Mouse (Mus musculus): ENCODE measurements at regions not wholly inside any gene's neighbourhood (a gene's known extent, or its start where the extent isn't known, plus 50 kb on each side); places are given as distances from the start of the nearest gene placed in this dataset.

DNA sequence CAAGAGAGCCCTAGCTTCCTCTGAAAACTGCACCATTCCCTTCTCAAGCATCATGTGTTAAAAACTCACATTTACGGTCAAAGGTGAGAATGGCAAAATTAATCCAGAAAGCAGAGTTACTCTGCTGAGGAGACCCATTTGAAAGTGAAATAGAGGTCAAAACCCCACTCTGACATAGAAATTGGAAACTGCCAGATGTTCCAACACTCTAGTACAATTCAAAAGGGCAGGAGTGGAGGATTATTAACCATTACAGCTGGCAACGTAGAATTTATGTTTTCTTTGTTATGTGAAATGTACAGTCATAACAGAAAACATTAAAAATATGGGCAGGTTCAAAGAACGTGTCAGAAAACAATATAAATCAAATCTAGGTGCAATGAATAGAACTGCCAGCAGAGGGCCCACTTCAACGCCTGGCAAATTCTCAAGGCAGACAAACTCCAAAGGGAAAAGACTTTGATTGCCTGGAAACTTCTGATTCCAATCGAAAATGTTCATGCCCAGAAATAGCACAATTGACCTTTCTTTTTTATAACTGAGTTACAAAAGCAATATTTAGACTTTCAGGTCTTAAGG, 54.2 kb upstream of the Rfpl4b start:
- Histone ChIP-seq H3K4me1 (no peaks in the 10 kb centered on the region; the same call in 1 of the 2 replicates), H3K36me3 (replicated peaks) (no peaks in the 10 kb centered on the region), H3K9me3 (no peaks in the 10 kb centered on the region), H3K27ac (replicated peaks) (no peak overlapping the region), H3K4me3 (no peak overlapping the region), H3K27me3 (replicated peaks; ENCODE audit: low read depth, poor library complexity, severe bottlenecking) (no peaks in the 10 kb centered on the region)
- DNase-seq (ENCODE audit: low spot score), result peak; percentile 51
- WGBS, result 23% methylated on average over 5 of the region's 5 CpGs

DNA sequence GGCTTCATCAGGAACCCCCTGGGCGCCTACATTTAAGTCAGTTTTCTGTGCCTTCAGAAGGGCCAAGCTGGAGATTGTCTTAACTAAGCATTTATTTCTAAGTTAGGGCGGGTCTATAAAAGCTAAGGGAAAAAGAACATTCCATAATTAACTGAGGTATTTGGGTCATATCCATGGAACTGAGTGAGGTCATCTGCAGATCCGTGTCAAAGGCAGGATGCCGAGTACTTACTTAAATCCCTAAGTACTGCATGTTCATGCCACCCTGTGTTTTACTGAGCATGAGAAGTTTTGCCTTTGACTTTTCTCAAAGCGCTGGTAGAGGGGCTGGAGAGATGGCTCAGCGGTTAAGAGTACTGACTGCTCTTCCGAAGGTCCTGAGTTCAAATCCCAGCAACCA, 57.7 kb upstream of the Rfpl4b start:
- no peak overlapping the region for H3K4me3 ChIP-seq
- WGBS, result 92% methylated on average over 7 of the region's 7 CpGs
- peaks cover 9% of the 10 kb centered on the region for H3K4me1 ChIP-seq
- no peak for DNase-seq (ENCODE audit: low spot score)
- no peaks in the 10 kb centered on the region for H3K36me3 ChIP-seq (replicated peaks)
- H3K9me3 ChIP-seq, result no peaks in the 10 kb centered on the region
- no peaks in the 10 kb centered on the region for H3K27me3 ChIP-seq (replicated peaks; ENCODE audit: low read depth, poor library complexity, severe bottlenecking)
- no peak overlapping the region for H3K27ac ChIP-seq (replicated peaks)

DNA sequence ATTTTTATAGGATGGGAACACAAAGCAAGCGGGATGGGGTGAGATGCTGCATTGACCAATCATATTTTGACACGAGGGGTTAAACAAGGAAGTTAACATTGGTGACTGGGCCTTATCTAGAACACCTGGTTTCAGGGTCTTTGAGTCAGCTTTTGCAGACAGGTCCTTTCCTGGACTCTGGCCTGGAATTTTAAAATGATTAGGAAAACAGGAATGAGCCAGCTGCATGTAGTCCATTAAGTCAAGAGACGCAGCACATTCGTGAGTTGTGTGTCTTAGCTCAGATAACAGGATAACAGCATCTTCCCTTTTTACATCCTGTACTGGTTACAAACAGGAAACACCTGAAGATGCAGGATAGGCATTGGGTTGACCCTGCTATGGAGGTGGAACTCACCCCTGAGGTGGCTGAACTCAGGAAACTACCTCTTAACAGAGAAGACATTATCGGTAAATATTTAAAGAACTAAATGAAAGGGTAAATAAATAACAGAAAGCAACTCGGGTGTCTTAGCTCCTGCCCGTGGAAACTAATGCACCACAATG, 59.1 kb upstream of the Rfpl4b start:
- no peaks in the 10 kb centered on the region for H3K27me3 ChIP-seq (replicated peaks; ENCODE audit: low read depth, poor library complexity, severe bottlenecking)
- H3K4me3 ChIP-seq, result no peak overlapping the region
- H3K27ac ChIP-seq (replicated peaks), result no peak overlapping the region
- peaks cover 15% of the 10 kb centered on the region for H3K4me1 ChIP-seq
- H3K36me3 ChIP-seq (replicated peaks), result no peaks in the 10 kb centered on the region
- no peak for DNase-seq (ENCODE audit: low spot score)
- WGBS, result 74% methylated on average over 7 of the region's 7 CpGs
- no peaks in the 10 kb centered on the region for H3K9me3 ChIP-seq

DNA sequence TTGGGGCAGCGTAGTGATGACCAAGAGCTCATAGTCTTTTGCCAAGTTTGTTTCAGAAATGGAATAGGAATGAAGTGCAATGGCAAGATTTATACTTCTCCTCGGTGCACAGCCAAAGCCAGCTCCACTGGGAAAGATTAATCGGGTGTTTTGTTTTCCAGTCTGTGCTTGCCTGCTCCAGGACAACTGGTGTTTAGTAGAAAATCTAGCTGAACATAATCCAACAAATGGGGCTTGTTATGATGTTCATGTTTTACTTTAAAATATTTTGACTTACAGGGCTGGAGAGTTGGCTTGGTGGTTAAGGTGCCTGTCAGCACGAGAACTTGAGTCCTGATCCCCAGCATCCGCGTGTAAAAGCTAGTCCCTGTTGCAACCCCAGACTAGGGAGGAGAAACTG, 60.6 kb upstream of the Rfpl4b start:
- peaks cover 20% of the 10 kb centered on the region for H3K4me1 ChIP-seq
- no peaks in the 10 kb centered on the region for H3K36me3 ChIP-seq (replicated peaks)
- DNase-seq (ENCODE audit: low spot score), result no peak
- H3K27ac ChIP-seq (replicated peaks), result no peak overlapping the region
- WGBS, result 92% methylated on average over 6 of the region's 6 CpGs
- no peaks in the 10 kb centered on the region for H3K9me3 ChIP-seq
- H3K27me3 ChIP-seq (replicated peaks; ENCODE audit: low read depth, poor library complexity, severe bottlenecking), result no peaks in the 10 kb centered on the region
- H3K4me3 ChIP-seq, result no peak overlapping the region

DNA sequence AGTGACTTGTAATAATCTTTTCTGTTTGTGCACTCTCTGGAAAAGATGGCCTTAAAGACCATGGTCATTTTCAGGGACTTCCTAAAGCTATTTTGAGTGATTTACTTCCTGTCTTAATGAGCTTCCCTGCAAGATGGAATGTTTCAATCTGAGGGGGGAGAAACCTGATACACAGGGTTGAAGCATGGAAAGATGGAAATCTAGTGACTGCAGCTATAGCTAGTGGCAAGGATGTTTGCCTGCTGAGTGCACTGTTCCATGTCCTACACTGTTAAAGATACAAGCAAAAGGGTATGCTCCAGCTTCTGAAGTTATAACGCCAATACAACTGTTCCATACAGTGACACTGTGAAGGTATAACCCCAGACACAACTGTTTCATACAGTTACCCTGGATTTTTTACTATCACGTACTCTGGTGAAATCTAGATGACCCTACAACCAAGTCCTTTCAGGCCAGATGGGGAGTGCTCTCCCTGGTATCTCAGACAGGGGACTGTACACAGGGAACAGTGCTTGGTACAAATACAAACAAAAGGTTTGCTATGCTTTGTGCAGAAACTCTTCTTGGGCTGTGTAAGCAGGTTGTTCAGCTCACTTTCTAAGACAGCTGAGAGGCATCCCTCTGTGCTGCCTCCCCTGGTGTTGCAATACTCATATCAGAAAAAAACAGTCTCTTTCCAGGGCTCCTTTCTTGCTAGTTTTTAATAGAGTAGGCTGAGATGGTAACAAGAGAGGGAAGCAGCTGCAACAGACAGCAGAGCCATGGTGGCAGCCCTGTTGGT, 62.4 kb upstream of the Rfpl4b start:
- 82% methylated on average over 2 of the region's 2 CpGs for WGBS
- Histone ChIP-seq H3K4me1 (peaks cover 20% of the 10 kb centered on the region), H3K27ac (replicated peaks) (peak overlapping the region; percentile 52; the same call in 1 of the 2 replicates)

DNA sequence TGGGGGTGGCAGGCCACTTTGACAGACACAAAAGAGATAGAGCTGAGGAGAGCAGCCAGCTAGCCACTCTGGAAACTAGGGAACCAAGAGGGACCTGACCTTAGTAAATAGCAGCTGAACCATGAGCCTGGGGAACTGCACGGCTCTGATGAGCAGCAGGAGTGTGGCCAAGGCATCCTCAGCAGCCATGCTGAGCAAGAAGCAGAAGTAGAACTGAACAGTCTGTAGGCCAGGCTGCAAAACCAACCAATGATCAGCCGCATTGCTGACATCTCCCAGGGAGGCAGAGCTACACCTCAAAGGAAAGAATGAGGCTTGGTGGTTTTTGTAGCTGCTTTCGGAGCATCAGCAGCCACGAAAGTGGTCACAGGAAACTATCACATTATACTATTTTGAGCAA, 63.1 kb upstream of the Rfpl4b start:
- Histone ChIP-seq H3K27ac (replicated peaks) (0 out of 2 replicates have a peak overlapping the region, but pooled peaks have one; percentile 52), H3K4me3 (no peak overlapping the region), H3K36me3 (replicated peaks) (no peaks in the 10 kb centered on the region), H3K9me3 (no peaks in the 10 kb centered on the region), H3K4me1 (peaks cover 20% of the 10 kb centered on the region), H3K27me3 (replicated peaks; ENCODE audit: low read depth, poor library complexity, severe bottlenecking) (no peaks in the 10 kb centered on the region)
- DNase-seq (ENCODE audit: low spot score), result no peak
- 72% methylated on average over 4 of the region's 4 CpGs for WGBS

More for the DNA sequence above, 62.4 kb upstream of the Rfpl4b start:
- DNase-seq (ENCODE audit: low spot score), result no peak
- H3K36me3 ChIP-seq (replicated peaks), result no peaks in the 10 kb centered on the region
- no peaks in the 10 kb centered on the region for H3K27me3 ChIP-seq (replicated peaks; ENCODE audit: low read depth, poor library complexity, severe bottlenecking)
- no peaks in the 10 kb centered on the region for H3K9me3 ChIP-seq
- no peak overlapping the region for H3K4me3 ChIP-seq

DNA sequence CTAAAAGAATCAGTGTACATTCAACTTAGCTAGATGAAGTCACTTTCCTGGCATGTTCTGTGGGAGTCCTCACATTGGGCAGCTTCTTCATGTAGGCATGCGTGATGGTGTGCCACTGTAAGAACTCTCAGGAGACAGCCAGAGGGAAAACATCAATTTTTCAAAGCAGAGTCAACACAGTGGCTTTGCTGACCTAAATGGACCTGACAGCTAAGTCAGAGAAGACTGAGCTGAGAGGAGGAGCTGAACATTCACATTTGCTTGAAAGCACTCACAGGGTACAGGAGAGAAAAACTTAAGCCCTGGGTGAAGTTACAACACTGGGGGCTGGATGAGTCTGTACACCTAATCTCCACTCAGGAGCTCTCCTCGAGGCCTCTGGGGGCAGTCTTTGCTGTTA, 64.9 kb upstream of the Rfpl4b start:
- no peak for DNase-seq (ENCODE audit: low spot score)
- H3K27me3 ChIP-seq (replicated peaks; ENCODE audit: low read depth, poor library complexity, severe bottlenecking), result no peaks in the 10 kb centered on the region
- peaks cover 20% of the 10 kb centered on the region for H3K4me1 ChIP-seq
- H3K4me3 ChIP-seq, result no peak overlapping the region
- H3K36me3 ChIP-seq (replicated peaks), result no peaks in the 10 kb centered on the region
- 67% methylated on average over 2 of the region's 2 CpGs for WGBS
- no peak overlapping the region for H3K27ac ChIP-seq (replicated peaks)
- H3K9me3 ChIP-seq, result no peaks in the 10 kb centered on the region

DNA sequence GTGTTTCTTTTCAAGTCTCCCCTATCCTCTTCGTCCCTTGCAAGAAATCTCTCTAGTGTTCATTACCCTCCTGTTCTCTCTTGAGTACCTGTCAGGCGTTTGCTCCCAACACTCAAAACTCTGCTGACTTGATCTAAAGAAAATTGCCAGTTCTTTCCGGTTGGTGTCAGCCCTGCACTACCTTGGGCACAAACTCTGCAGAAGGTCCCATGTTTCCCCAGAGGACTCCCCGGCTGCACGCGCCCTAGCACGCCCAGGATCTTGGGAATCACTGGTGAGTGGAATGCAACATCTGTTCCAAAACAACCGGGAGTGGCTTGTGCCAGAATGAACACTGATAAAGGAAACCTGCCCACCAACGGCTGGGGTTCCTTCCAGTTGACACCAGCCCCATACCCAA, 66.3 kb upstream of the Rfpl4b start:
- WGBS, result 86% methylated on average over 9 of the region's 9 CpGs
- DNase-seq (ENCODE audit: low spot score), result no peak
- peaks cover 20% of the 10 kb centered on the region for H3K4me1 ChIP-seq
- H3K9me3 ChIP-seq, result no peaks in the 10 kb centered on the region
- H3K27me3 ChIP-seq (replicated peaks; ENCODE audit: low read depth, poor library complexity, severe bottlenecking), result no peaks in the 10 kb centered on the region
- no peaks in the 10 kb centered on the region for H3K36me3 ChIP-seq (replicated peaks)
- H3K4me3 ChIP-seq, result no peak overlapping the region
- no peak overlapping the region for H3K27ac ChIP-seq (replicated peaks)

DNA sequence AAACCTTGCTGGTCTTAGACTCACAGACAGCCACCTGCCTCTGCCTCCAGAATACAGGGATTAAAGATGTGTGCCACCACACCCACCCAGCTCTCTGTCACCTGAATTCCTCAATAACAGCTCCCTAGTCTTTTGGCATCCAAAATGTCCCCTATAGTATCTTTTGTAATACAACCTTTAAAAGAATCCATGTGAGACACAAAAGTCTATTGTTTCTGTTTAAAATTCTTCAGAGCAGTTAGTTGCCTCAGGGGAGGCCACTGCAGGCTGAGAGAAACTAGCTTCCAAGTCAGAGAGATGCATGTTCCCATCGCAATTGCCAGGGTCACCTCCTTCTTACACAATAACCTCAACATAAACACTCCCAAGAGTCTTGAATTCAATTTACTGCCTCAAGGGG, 70.6 kb upstream of the Lama4 start:
- Histone ChIP-seq H3K27me3 (replicated peaks; ENCODE audit: low read depth, poor library complexity, severe bottlenecking) (no peaks in the 10 kb centered on the region), H3K27ac (replicated peaks) (no peak overlapping the region), H3K36me3 (replicated peaks) (no peaks in the 10 kb centered on the region), H3K9me3 (no peaks in the 10 kb centered on the region), H3K4me3 (no peak overlapping the region), H3K4me1 (no peaks in the 10 kb centered on the region; the same call in 1 of the 2 replicates)
- 34% methylated on average over 1 of the region's 1 CpGs for WGBS
- no peak for DNase-seq (ENCODE audit: low spot score)

DNA sequence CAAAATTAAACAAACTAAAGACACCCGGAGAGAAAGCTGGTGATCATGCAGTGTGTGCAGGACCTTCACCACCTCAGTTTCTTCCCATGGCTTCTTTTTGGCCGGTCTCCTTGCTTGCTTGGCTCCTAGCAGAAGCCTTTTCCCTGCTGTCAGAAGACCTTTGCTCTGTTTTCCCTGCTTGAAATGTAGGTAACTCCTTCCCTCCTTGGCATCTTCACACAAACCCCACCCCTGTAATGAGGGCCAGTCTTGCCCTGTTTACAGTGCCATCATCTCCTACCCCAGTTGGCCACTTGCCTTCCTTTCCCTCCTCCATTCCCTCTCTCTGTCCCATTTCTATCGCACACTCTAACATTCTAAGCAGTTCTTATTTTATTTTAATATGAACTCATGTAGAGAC, 69.7 kb upstream of the Lama4 start:
- no peak for DNase-seq (ENCODE audit: low spot score)
- H3K9me3 ChIP-seq, result no peaks in the 10 kb centered on the region
- no peaks in the 10 kb centered on the region for H3K36me3 ChIP-seq (replicated peaks)
- no peak overlapping the region for H3K4me3 ChIP-seq
- WGBS, result 84% methylated on average over 3 of the region's 3 CpGs
- no peaks in the 10 kb centered on the region for H3K27me3 ChIP-seq (replicated peaks; ENCODE audit: low read depth, poor library complexity, severe bottlenecking)
- H3K4me1 ChIP-seq, result no peaks in the 10 kb centered on the region; the same call in 1 of the 2 replicates
- H3K27ac ChIP-seq (replicated peaks), result no peak overlapping the region

DNA sequence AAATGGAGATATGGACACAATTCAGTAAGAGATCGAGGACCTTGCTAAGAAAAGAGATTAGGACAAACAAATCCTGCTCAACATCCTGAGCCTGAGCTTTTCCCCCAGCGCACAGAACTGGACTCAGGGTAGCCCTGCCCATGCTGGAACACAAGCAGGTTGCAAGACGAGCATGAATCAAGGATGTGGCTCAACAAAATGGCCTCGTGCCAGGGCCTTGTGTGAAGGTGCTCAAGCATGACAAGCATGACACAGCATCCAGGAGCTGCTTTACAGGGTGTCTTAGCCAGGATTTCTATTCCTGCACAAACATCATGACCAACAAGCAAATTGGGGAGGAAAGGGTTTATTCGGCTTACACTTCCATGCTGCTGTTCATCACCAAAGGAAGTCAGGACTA, 67.7 kb upstream of the Lama4 start:
- DNase-seq (ENCODE audit: low spot score), result no peak
- H3K27ac ChIP-seq (replicated peaks), result no peak overlapping the region
- no peak overlapping the region for H3K4me3 ChIP-seq
- H3K27me3 ChIP-seq (replicated peaks; ENCODE audit: low read depth, poor library complexity, severe bottlenecking), result no peaks in the 10 kb centered on the region
- WGBS, result 81% methylated on average over 5 of the region's 5 CpGs
- H3K4me1 ChIP-seq, result no peaks in the 10 kb centered on the region; the same call in 1 of the 2 replicates
- H3K36me3 ChIP-seq (replicated peaks), result no peaks in the 10 kb centered on the region
- H3K9me3 ChIP-seq, result no peaks in the 10 kb centered on the region

DNA sequence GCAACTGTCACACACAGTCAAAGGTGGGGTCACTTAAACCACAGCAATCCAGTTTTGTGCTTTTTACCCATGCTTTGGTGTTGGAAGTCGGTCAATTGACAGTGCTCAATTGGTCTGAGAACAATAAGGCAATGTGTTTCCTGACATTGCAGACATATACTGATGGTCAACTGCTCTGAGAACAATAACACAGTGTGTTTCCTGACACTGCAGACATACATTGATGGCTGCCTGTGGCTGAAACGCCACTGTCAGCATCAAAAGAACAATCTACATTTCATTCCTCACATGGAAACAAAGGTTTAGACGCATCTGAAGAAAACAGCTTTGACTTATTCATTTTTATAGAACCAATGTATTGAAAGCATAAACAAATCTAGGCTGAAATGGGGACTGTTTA, 59.2 kb upstream of the Lama4 start:
- no peak for DNase-seq (ENCODE audit: low spot score)
- Histone ChIP-seq H3K27ac (replicated peaks) (no peak overlapping the region), H3K36me3 (replicated peaks) (no peaks in the 10 kb centered on the region), H3K4me1 (0 out of 2 replicates have a peak, but pooled peaks cover 4% of the 10 kb centered on the region), H3K9me3 (no peaks in the 10 kb centered on the region), H3K27me3 (replicated peaks; ENCODE audit: low read depth, poor library complexity, severe bottlenecking) (no peaks in the 10 kb centered on the region), H3K4me3 (no peak overlapping the region)
- WGBS, result 34% methylated on average over 3 of the region's 3 CpGs

DNA sequence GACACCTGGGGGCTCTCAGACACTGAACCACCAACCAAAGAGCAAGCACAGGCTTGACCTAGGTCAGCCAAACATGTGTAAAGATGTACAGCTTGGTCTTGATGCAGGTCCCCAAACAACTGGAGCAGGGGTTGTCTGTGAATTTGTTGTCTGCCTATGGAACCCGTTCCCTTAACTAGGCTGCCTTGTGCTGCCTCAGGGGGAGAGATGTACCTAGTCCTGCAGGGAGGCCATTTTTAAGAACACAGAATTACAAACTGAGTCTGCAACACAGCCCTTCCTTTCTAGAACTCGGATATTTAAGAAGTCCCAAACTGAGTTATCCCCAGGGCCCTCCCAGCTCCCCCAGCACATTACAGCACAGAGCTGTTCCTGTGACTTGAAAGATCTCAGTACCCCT, 57.5 kb upstream of the Lama4 start:
- Histone ChIP-seq H3K9me3 (no peaks in the 10 kb centered on the region), H3K27me3 (replicated peaks; ENCODE audit: low read depth, poor library complexity, severe bottlenecking) (no peaks in the 10 kb centered on the region), H3K36me3 (replicated peaks) (no peaks in the 10 kb centered on the region), H3K4me1 (peaks cover 4% of the 10 kb centered on the region; the same call in 1 of the 2 replicates), H3K27ac (replicated peaks) (no peak overlapping the region; the same call in 1 of the 2 replicates), H3K4me3 (no peak overlapping the region)
- DNase-seq (ENCODE audit: low spot score), result no peak
- WGBS, result 71% methylated on average over 2 of the region's 2 CpGs
